Mouse (Mus musculus): ENCODE measurements around the gene Lgals9. TPM values are rescaled to one million over a fixed set of nuclear protein-coding genes. Genes with fewer than 3 reads are reported as not detected.

Lgals9 gene
- polyA plus RNA-seq, 1 experiment, result 58.6 TPM

DNA sequence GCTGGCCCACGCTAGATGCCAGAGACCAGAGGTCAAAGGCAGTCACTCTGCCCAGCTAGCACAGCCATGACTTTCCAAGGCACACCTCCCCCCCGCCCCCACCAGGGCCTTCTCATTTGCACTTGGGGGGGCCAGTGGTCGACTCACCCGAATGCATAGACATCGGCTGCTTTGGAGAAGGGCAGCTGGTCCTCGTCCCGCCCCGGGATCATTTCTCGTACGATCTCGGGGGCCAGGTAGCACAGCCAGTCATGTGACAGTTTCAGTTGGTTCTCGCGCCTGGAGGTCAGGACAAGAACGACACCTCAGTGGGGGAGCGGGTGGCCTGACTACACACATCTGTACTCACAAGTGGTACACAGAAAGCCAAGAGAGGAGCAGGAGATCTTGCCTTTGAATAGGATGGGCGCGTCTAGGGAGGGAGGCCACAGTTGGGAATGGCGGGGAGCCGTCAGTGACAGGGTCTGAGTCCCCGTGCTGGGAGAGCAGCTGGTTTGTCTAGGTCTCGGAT, 35.8 kb upstream of the Lgals9 start:
- Histone ChIP-seq H3K4me1 (ENCODE audit: control insufficient read depth, insufficient read depth, low read length) (peaks cover 8% of the 10 kb centered on the region; the same call in 1 of the 2 replicates), H3K4me3 (replicated peaks; ENCODE audit: control insufficient read depth, low read depth, low read length) (no peak overlapping the region)
- whole genome bisulfite sequencing, result 82% methylated on average over 21 of the region's 21 CpGs

DNA sequence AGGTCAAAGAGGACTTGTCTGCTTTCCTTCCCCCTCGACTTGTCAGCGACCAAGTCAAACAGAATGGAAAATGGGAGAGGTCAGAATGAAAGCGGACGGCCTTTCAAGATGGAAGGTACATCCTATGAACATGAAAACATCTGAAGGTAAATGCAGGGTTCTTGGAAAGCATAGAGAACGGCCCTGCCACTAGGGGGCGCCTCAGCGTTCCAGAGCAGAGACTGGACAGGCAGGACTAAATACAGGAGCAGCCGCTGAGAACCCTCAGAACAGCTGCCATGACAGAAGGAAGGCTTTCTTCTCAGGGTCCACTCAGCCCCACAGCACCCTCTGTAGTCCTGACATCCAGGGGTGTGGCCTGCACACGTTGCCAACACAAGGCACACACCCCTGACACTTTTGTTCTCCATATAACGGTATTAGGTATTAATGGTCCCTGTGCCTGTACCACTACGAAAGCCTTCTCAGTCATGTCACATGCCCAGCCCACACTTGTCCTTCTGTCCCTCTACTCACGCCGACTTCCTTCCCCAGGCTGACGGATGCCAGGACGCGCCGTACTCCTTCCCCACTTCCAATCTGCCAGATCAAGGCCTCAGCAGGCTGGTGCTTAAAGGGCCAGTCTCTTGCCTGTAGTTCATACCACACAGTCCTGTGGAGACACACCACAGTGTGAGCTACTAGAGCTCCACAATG, 35.2 kb upstream of the Lgals9 start:
- no peak overlapping the region for H3K4me3 ChIP-seq (replicated peaks; ENCODE audit: control insufficient read depth, low read depth, low read length)
- TF ChIP-seq POLR2A (IDR thresholded peaks at IDR 0.05; ENCODE audit: borderline replicate concordance, control insufficient read depth, low read depth, low read length), result no peak
- TF ChIP-seq CTCF (IDR thresholded peaks at IDR 0.05; ENCODE audit: control insufficient read depth, insufficient read depth, low read length), result peak; percentile 68
- 65% methylated on average over 17 of the region's 17 CpGs for WGBS
- no peak overlapping the region for H3K27ac ChIP-seq (ENCODE audit: control insufficient read depth, insufficient read depth, low read depth, low read length, poor library complexity)
- H3K4me1 ChIP-seq (ENCODE audit: control insufficient read depth, insufficient read depth, low read length), result peaks cover 8% of the 10 kb centered on the region; the same call in 1 of the 2 replicates

More for the DNA sequence above, 35.8 kb upstream of the Lgals9 start:
- no peak overlapping the region for H3K27ac ChIP-seq (ENCODE audit: control insufficient read depth, insufficient read depth, low read depth, low read length, poor library complexity)
- TF ChIP-seq CTCF (IDR thresholded peaks at IDR 0.05; ENCODE audit: control insufficient read depth, insufficient read depth, low read length), result no peak
- TF ChIP-seq POLR2A (IDR thresholded peaks at IDR 0.05; ENCODE audit: borderline replicate concordance, control insufficient read depth, low read depth, low read length), result no peak

DNA sequence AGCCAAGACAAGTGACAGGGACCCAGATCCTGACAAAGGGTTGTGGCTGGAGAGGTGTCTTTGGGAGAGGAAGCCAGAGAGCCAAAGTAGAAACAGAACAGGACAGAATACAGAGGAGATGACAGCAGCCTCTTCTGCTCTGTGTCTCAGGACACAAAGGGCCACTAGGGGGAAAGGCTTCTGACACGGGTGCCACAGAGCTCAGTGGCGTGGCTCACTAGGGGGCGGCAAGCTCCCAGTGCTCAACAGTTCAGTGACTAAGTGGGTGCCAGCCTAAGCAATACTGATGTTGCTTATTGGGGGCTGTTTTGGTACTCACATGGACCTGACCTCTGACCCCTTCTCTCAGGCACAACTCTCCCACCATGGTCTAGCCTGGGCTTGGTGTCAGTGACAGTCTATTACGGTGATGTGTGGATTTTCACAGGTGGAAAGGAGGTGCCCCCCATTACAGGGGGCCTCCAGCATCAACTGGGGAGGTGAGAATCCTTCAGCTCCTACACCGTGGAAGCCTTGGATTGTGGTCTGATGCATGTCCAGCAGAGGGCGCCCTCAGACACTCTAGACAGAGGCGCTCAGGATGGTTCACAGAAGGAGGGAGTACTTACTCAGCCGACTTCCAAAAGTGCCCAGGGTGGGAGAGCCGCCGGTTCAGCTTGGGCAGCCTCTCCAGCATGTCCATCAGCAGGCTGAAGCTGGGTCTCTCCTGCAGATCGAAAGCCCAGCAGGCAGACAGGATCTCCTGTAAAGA, 34.4 kb upstream of the Lgals9 start:
- WGBS, result 32% methylated on average over 11 of the region's 11 CpGs
- Histone ChIP-seq H3K27ac (ENCODE audit: control insufficient read depth, insufficient read depth, low read depth, low read length, poor library complexity) (no peak overlapping the region), H3K4me3 (replicated peaks; ENCODE audit: control insufficient read depth, low read depth, low read length) (no peak overlapping the region), H3K4me1 (ENCODE audit: control insufficient read depth, insufficient read depth, low read length) (peaks cover 8% of the 10 kb centered on the region; the same call in 1 of the 2 replicates)
- TF ChIP-seq CTCF (IDR thresholded peaks at IDR 0.05; ENCODE audit: control insufficient read depth, insufficient read depth, low read length), result peak; percentile 84
- TF ChIP-seq POLR2A (IDR thresholded peaks at IDR 0.05; ENCODE audit: borderline replicate concordance, control insufficient read depth, low read depth, low read length), result no peak

DNA sequence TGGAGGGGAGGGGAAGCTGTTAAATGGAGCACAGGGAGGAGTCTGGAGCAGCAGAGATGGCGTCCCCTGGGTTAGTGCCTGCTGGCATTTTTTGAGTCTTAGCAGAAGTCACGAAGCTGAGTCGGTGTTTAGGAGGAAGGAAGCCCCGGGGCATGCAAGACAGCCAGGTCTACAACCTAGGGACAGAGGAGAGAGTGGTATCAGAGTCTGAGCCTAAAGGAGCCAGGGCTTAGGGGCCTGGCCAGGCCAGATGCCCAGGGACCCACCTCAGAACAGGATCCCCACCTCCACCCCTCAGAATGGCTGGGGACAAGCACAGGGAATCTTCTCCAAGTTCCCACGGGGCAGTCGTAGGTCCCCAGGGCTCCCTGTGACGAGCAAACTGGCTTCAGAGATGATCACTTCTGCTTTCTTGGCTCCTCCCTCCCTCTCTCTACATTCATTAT, 32.4 kb upstream of the Lgals9 start:
- peak overlapping the region; percentile 64 for H3K27ac ChIP-seq (ENCODE audit: control insufficient read depth, insufficient read depth, low read depth, low read length, poor library complexity)
- peaks cover 3% of the 10 kb centered on the region; the same call in 1 of the 2 replicates for H3K4me1 ChIP-seq (ENCODE audit: control insufficient read depth, insufficient read depth, low read length)
- TF ChIP-seq POLR2A (IDR thresholded peaks at IDR 0.05; ENCODE audit: borderline replicate concordance, control insufficient read depth, low read depth, low read length), result no peak
- TF ChIP-seq CTCF (IDR thresholded peaks at IDR 0.05; ENCODE audit: control insufficient read depth, insufficient read depth, low read length), result no peak
- H3K4me3 ChIP-seq (replicated peaks; ENCODE audit: control insufficient read depth, low read depth, low read length), result no peak overlapping the region
- WGBS, result 8% methylated on average over 7 of the region's 7 CpGs

DNA sequence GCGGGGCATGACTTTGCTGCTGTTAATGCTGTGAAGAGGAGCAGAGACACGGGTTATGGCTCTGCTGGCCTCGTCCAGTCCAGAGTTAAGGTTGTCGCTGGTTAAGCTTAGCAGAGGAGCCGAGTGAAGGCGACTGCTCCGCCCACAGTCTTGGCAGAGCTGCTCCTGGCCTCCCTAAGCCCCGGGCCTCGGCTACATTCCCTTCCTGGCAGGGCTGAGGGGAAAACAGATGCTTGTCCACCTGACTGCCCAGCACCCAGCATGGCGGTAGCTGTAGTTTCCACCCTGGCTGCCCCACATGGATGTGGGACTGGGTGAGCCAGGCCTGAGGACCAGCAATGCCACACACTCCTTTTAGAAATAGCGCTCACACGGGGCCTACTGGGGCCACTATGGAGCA, 31.5 kb upstream of the Lgals9 start:
- Histone ChIP-seq H3K27ac (ENCODE audit: control insufficient read depth, insufficient read depth, low read depth, low read length, poor library complexity) (no peak overlapping the region), H3K4me1 (ENCODE audit: control insufficient read depth, insufficient read depth, low read length) (no peaks in the 10 kb centered on the region), H3K4me3 (replicated peaks; ENCODE audit: control insufficient read depth, low read depth, low read length) (no peak overlapping the region)
- TF ChIP-seq POLR2A (IDR thresholded peaks at IDR 0.05; ENCODE audit: borderline replicate concordance, control insufficient read depth, low read depth, low read length) (no peak), CTCF (IDR thresholded peaks at IDR 0.05; ENCODE audit: control insufficient read depth, insufficient read depth, low read length) (no peak)
- WGBS, result 90% methylated on average over 12 of the region's 12 CpGs

DNA sequence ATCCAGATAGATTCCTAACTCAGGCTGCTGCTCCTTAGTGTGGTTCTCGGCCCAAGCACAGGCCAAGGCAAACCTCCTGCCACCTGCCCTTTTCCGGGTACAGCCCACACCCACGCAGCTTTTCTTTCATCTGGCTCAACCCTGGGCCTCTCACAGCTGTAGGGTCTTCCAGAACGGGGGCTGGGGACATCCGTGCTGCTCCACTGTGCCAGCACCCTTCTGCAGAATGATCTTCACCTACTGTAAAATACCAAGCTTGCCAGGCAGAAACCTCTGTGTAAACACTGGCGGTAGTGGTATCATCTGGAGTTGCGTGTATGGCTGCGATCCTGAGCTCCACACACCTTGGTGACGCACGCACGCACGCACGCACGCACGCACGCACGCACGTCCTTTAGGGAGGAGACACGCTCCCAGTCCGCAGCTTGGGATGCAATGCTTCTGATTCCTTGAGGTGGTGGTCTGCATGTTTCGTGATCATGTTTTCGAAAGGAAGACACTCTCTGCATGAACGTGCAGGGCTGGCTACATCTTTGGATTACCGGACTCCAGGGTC, 31.0 kb upstream of the Lgals9 start:
- WGBS, result 93% methylated on average over 24 of the region's 24 CpGs
- H3K4me1 ChIP-seq (ENCODE audit: control insufficient read depth, insufficient read depth, low read length), result no peaks in the 10 kb centered on the region

DNA sequence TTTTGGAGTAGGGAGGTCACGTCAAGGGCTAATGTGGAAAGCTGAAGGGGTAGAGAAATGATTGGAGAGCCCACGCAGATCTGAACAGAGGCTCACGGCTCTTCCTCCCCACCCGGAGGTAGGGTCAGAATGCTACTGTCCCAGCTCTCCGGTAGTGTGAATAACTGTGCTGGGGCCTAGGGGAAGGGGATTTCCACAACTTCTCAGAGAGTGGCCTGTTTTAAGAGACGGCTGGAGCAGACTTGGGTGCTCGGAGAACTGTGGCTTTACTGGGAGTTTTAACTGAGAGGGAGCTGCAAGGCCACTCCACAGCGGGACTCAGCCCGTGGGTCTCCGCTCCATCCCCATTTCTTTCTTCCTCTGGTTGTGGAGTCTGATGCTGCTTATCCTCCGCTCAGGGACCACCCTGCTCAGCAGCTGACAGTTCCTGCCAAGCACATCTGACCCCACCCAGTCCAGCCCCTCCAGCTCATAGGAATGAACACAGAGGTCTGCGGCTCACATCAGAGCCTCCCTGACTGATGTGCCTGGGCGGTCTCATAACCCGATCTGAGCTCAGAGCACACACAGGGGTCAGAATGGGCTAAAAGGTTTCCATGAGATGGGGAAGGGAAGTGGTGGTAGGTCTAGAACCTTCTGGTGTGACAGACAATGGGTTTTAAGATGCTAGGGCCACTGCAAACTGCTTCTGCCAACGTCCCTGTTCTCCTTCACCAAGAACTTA, 30.0 kb upstream of the Lgals9 start:
- Histone ChIP-seq H3K4me1 (ENCODE audit: control insufficient read depth, insufficient read depth, low read length) (no peaks in the 10 kb centered on the region), H3K27ac (ENCODE audit: control insufficient read depth, insufficient read depth, low read depth, low read length, poor library complexity) (no peak overlapping the region), H3K4me3 (replicated peaks; ENCODE audit: control insufficient read depth, low read depth, low read length) (no peak overlapping the region)
- no peak for TF ChIP-seq POLR2A (IDR thresholded peaks at IDR 0.05; ENCODE audit: borderline replicate concordance, control insufficient read depth, low read depth, low read length)
- TF ChIP-seq CTCF (IDR thresholded peaks at IDR 0.05; ENCODE audit: control insufficient read depth, insufficient read depth, low read length), result no peak
- WGBS, result 85% methylated on average over 15 of the region's 15 CpGs

More for the DNA sequence above, 31.0 kb upstream of the Lgals9 start:
- no peak overlapping the region for H3K27ac ChIP-seq (ENCODE audit: control insufficient read depth, insufficient read depth, low read depth, low read length, poor library complexity)
- no peak overlapping the region for H3K4me3 ChIP-seq (replicated peaks; ENCODE audit: control insufficient read depth, low read depth, low read length)
- TF ChIP-seq POLR2A (IDR thresholded peaks at IDR 0.05; ENCODE audit: borderline replicate concordance, control insufficient read depth, low read depth, low read length) (no peak), CTCF (IDR thresholded peaks at IDR 0.05; ENCODE audit: control insufficient read depth, insufficient read depth, low read length) (no peak)
